Mouse (Mus musculus): ENCODE data around the gene Lrrk1.

- TF ChIP-seq CTCF (IDR thresholded peaks at IDR 0.05; ENCODE audit: low read depth, low read length) = no peak
- no peak for TF ChIP-seq POLR2A (IDR thresholded peaks at IDR 0.05; ENCODE audit: extremely low read depth, insufficient read depth, low read length)
Observed at GRCm38 (mm10) chr7:66427437-66428161, 39.4 kb upstream of the Lrrk1 start, which contains the start of gene Aldh1a3.
